Mouse (Mus musculus) liver, embryonic 12.5 days (tissue): Measurements from ENCODE around the gene Acot13. TPM values are rescaled to one million over a fixed set of nuclear protein-coding genes. Genes with fewer than 3 reads are reported as not detected.
A peak's percentile ranks its signal among the peaks of the same experiment; 100 is the strongest.
"Not testable (repeated sequence)": the region's sequence is repeated elsewhere in the genome, so short reads cannot be mapped to it uniquely, and the experiment has no call there.

ENCODE experiments used
- ATAC-seq: fragments of 200-750 bp; cut with Nextera tagmentation; 2 replicates; pipeline ENCODE4 v1.8.0; 2017; ENCODE audit warnings: moderate number of reproducible peaks, mild to moderate bottlenecking, moderate library complexity
- H3K27ac ChIP-seq: fragments of 300-500 bp; sonication (generic); 2 replicates; pipeline ENCODE4 v1.5.1; 2016; ENCODE audit warnings: mild to moderate bottlenecking
- H3K27me3 ChIP-seq: fragments of 300-500 bp; sonication (generic); replicated peaks from 2 replicates; pipeline ENCODE4 v1.6.1; 2016; ENCODE audit warnings: mild to moderate bottlenecking, moderate library complexity
- H3K36me3 ChIP-seq: fragments of 300-500 bp; sonication (generic); 2 replicates; pipeline ENCODE4 v1.6.1; 2016; ENCODE audit warnings: mild to moderate bottlenecking, moderate library complexity
- H3K4me1 ChIP-seq: fragments of 300-500 bp; sonication (generic); 2 replicates; pipeline ENCODE4 v1.6.1; 2016
- H3K4me2 ChIP-seq: fragments of 300-500 bp; sonication (generic); 2 replicates; pipeline ENCODE4 v1.6.1; 2016; ENCODE audit warnings: mild to moderate bottlenecking, moderate library complexity
- H3K4me3 ChIP-seq: fragments of 300-500 bp; sonication (generic); 2 replicates; pipeline ENCODE4 v1.5.1; 2016; ENCODE audit warnings: mild to moderate bottlenecking, moderate library complexity
- H3K9ac ChIP-seq: fragments of 300-500 bp; sonication (generic); 2 replicates; pipeline ENCODE4 v1.6.1; 2016; ENCODE audit warnings: mild to moderate bottlenecking, moderate library complexity
- H3K9me3 ChIP-seq: fragments of 300-500 bp; sonication (generic); replicated peaks from 2 replicates; pipeline ENCODE4 v1.6.1; 2016; ENCODE audit warnings: mild to moderate bottlenecking, moderate library complexity
- WGBS: fragments of 180-500 bp; shearing (Covaris S2); methylation state at CpG from one replicate; pipeline ENCODE4 v1.1.7; 2016; ENCODE audit not compliant: insufficient replicate concordance; 5-methylcytosine and 5-hydroxymethylcytosine counted together
- polyA plus RNA-seq: library from polyadenylated mRNA; unstranded; fragments of >200 nt; fragmentation: Nextera tagmentation; extraction: Ambion mirVana; gene quantifications from 2 replicates; pipeline ENCODE4 v1.2.1, GENCODE M21; 2016

The Acot13 gene
- polyA plus RNA-seq, 1 experiment from 2014 or later, result 61.2 TPM

DNA sequence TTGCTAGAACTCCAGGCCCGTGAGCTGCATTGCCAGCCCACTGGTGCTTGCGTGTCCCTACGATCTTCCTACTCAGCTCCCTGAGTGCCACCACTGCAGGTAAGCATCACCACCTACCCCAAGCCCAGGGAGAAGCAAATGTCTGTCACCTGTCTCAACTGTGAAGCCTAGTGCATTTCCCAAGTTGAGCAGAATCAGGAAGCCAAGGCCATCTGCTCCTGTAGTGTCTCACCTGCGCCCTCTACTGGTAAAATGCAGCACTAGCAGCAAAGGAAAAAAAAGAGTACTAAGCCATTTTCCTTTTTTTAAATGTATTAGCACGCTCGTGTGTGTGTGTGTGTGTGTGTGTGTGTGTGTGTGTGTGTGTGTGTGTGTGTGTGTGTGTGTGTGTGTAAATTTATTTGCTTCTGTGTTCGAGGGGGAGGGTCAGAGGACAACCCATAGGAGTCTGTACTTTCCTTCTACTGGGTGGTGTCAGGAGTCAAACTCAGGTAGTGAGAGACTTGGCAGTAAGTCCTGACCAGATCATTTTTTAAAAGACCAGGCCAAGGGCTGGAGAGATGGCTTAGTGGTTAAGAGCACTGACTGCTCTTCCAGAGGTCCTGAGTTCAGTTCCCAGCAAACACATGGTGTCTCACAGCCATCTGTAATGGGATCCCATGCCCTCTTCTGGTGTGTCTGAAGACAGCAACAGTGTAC is 55.0 kb downstream of the Acot13 start:
- Histone ChIP-seq H3K27me3 (no peaks in the 10 kb centered on the region), H3K36me3 (no peaks in the 10 kb centered on the region), H3K4me2 (0 out of 2 replicates have a peak overlapping the region, but pooled peaks have one; percentile 25), H3K4me1 (0 out of 2 replicates have a peak, but pooled peaks cover 3% of the 10 kb centered on the region), H3K9me3 (no peaks in the 10 kb centered on the region), H3K27ac (no peak overlapping the region), H3K4me3 (no peak overlapping the region), H3K9ac (no peak overlapping the region)
- ATAC-seq, result peak; percentile 52; the same call in 1 of the 2 replicates
- 46% methylated on average over 7 of the region's 7 CpGs for WGBS

DNA sequence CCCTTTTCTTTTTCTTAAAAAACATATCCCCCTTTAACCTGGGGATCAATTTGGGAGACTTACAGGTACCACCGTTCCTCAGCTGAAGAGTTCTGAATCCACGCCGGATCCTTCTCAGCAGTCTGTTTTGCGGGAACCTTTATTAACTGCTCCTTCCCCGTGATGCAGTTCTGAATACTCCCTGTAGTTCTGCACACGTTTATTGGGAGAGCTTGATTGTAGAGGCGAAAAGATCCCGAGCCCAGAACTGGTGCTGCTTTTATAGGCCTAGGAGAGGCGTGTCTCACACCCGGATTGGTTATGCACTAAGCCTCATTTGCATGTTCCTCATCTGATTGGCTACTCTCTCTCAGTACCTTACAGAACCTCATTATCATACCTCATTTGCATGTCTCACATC is 59.9 kb downstream of the Acot13 start:
- not testable (repeated sequence) for H3K4me1 ChIP-seq, H3K4me2 ChIP-seq, ATAC-seq, H3K27me3 ChIP-seq, H3K27ac ChIP-seq, H3K4me3 ChIP-seq, H3K9ac ChIP-seq, H3K36me3 ChIP-seq, H3K9me3 ChIP-seq
- 86% methylated on average over 10 of the region's 10 CpGs for WGBS

Other genes with a start within 250 kb of the Acot13 start
- gene Ripor2, start 249.4 kb downstream of the Acot13 start, polyA plus RNA-seq, result 6.6 and 8.3 TPM in 2 replicates
- 0.14 TPM in 1 of 2 replicates, not detected in the other for gene Armh2, start 90.3 kb downstream of the Acot13 start, polyA plus RNA-seq
- gene Gmnn, start 69.6 kb downstream of the Acot13 start, polyA plus RNA-seq, result 153 and 154 TPM in 2 replicates
- gene BC005537, start 29.9 kb downstream of the Acot13 start, polyA plus RNA-seq, result 10.1 and 10.8 TPM in 2 replicates
- gene Tdp2, start 139 bp upstream of the Acot13 start, polyA plus RNA-seq, result 39.9 and 40.5 TPM in 2 replicates
- 0.11 and 0.18 TPM in 2 replicates for gene D130043K22Rik, start 13.6 kb upstream of the Acot13 start, polyA plus RNA-seq
- gene Aldh5a1, start 106.1 kb upstream of the Acot13 start, polyA plus RNA-seq, result 3.0 and 3.4 TPM in 2 replicates
- 1.8 TPM in 2 replicates for gene Gpld1, start 111.6 kb upstream of the Acot13 start, polyA plus RNA-seq
- 18.3 and 18.7 TPM in 2 replicates for gene Mrs2, start 188.8 kb upstream of the Acot13 start, polyA plus RNA-seq
- 0.13 and 0.15 TPM in 2 replicates for gene Dcdc2a, start 224.5 kb upstream of the Acot13 start, polyA plus RNA-seq